Mouse (Mus musculus) lung, adult 2 months (tissue): Measurements from ENCODE around the gene Hap1.

Experiments
- CTCF ChIP-seq: fragments of 200-500 bp; IDR thresholded peaks from 2 replicates; pipeline ENCODE4 v1.5.1; 2011; ENCODE audit warnings: mild to moderate bottlenecking, low read length, control low read depth; ENCODE audit not compliant: insufficient read depth
- POLR2A ChIP-seq: fragments of 200-500 bp; IDR thresholded peaks from 2 replicates; pipeline ENCODE4 v1.6.1; 2011; ENCODE audit warnings: low read depth, mild to moderate bottlenecking, control low read depth, low read length, borderline replicate concordance; ENCODE audit errors: extremely low read depth

DNA sequence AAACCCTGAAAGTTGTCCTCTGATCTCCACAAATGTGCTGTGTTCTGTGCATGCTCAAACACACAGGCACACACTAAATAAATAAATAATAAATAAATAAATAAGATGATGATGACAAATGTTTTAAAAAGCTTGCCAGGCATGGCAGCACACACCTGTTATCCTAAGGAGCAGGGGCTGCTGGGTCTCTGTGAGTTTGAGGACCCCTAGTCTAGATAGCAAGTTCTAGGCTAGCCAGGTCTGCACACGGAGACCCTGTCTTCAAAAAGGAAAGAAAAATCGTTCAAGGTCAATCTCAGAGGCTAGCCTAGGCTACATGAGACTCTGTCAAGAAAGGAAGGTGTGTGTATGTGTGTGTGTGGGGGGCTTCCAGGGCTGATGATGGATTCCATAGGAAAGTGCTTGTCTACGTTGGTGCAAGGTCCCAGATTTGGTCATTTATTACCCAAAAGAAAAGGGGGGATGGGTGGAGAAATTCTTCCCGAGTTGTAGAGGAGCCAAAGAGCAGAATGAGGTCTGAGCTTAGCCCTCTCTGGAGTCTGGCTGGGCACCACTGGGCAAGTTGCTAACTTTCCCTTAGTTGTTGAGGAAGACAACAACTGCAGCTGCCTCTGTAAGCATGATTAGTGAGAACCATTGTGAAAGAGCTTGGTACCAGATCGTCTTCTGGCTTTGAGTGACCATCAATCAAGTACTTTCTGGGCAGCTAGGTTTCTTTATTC, 38.6 kb upstream of the Hap1 start:
- no peak for TF ChIP-seq CTCF
- TF ChIP-seq POLR2A: no peak
